Mouse (Mus musculus) kidney, postnatal 10 days (tissue): ENCODE measurements around the gene Gm20916.
"Not testable (repeated sequence)": the region's sequence is repeated elsewhere in the genome, so short reads cannot be mapped to it uniquely, and the experiment has no call there.

ENCODE experiments used
- DNase-seq: peaks from one replicate; pipeline ENCODE4 v3.0.0; 2021; ENCODE audit warnings: mixed read lengths

Gene Gm20916

GRCm38 (mm10) chrY:79319265-79319664, at the start of gene Gm20916:
Gm20916 (plus strand) TSS chrY:79319565.
- not testable (repeated sequence) for DNase-seq
